Mouse (Mus musculus) layer of hippocampus, postnatal 36 days (tissue): Measurements from ENCODE around the gene Ccdc90b. TPM values are rescaled to one million over a fixed set of nuclear protein-coding genes. Genes with fewer than 3 reads are reported as not detected.

Experiments
- total RNA-seq, 2 experiments: library from RNA; stranded (reverse); gene quantifications; 2 replicates each; pipeline ENCODE4 v1.2.3; 2021

The Ccdc90b gene
- total RNA-seq, 2 experiments from 2014 or later: 15.9 to 17.1 TPM

Other genes starting within 250 kb of the Ccdc90b start
- 10 to 100 TPM; 17.7 to 17.8 TPM for gene Ankrd42, start 76.0 kb downstream of the Ccdc90b start, total RNA-seq
- gene Pcf11, start 108.8 kb downstream of the Ccdc90b start, total RNA-seq: 10 to 100 TPM; 60.1 to 76.1 TPM
- gene Rab30, start 180.5 kb downstream of the Ccdc90b start, total RNA-seq: 10 to 100 TPM; 48.7 to 49.2 TPM